Mouse (Mus musculus): Measurements from ENCODE around the gene Plin2.
"Not testable (repeated sequence)": the region's sequence is repeated elsewhere in the genome, so short reads cannot be mapped to it uniquely, and the experiment has no call there.

DNA sequence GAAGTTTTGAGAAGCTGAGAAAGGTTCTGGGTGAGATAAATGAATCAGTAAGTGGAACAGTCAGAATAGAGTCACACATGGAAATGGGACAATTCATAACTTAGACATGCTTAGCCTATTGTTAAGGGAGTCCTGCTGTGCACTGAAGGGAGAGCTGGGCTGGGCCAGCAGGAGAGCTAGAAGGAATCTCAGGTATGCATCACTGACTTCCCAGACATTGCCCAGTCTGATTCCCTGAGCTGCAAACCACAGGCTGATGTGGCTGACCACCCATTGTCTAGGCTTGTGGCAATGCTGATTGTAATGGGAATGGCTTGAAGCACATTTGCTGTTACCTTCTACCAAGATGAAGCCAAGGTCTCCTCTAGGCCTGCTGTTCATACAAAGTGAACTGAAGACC, 4.3 kb upstream of the Plin2 start:
- not testable (repeated sequence) for TF ChIP-seq CTCF, POLR2A (IDR thresholded peaks at IDR 0.05; ENCODE audit: extremely low read depth, insufficient read depth, low read length)

Measured in cortical plate, adult 2 months (tissue).